8 mouse cellular contexts compared by ENCODE assay signal in the genomic region with DNA sequence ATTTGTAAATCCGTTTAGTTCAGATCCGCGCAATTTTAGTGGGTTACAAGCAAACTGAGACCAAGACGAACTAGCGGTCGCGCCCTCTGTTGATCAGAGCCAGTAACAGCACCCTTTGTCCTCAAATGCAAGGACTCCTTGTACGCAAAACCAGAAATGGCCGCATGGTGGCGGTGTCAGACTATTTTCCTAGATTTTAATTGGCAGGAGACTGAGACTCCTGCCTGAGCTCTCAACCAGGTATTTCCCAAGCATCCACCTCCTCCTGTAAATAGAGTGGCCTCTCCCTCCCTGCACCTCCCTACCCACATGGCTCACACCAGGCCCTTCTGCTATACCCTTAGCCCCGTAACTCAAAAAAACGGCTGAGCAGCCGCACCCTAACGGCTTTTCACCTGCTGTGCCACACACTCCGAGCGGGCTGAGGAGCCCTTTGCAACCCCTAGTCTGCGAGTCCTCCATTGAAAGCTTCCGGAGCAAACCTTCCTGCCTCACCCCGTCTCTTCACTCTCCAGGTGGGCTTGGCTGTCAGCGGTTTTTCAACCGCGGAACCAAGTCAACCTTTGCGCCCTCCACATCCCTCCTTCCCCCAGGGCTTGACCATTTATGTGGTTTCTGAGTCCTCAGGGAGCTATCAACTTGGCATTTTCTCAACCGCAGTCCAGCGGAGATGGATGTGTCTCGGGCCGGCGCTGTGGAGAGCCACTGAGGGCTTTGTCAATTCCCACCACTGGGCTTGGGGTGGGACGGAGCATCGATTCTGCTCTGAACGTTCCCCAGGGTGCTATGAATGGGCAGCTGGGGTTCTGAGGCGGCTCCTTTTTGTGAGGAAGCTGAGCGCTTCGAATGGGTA. TPM values are rescaled to one million over a fixed set of nuclear protein-coding genes. Genes with fewer than 3 reads are reported as not detected.
DNase-seq lines count a peak whose midpoint lies in the region; ATAC-seq and TF ChIP-seq lines count a peak whose summit lies in the region.

No protein-coding gene starts in this region.

- H3K36me3 ChIP-seq in E14TG2a.4 (ENCODE audit: insufficient read depth, low read length), result no peaks in the 10 kb centered on the region
- no peaks in the 10 kb centered on the region for H3K36me3 ChIP-seq in forebrain, embryonic 12.5 days (replicated peaks)
- H3K36me3 ChIP-seq in heart, embryonic 16.5 days (ENCODE audit: control insufficient read depth, insufficient read depth), result no peaks in the 10 kb centered on the region
- no peaks in the 10 kb centered on the region for H3K36me3 ChIP-seq in liver, embryonic 13.5 days
- no peaks in the 10 kb centered on the region for H3K36me3 ChIP-seq in neural tube, embryonic 11.5 days (ENCODE audit: control insufficient read depth, insufficient read depth, low read length)
- no peaks in the 10 kb centered on the region for H3K36me3 ChIP-seq in stomach, embryonic 16.5 days (ENCODE audit: control insufficient read depth, insufficient read depth, low read length)

- H3K4me3 ChIP-seq in E14TG2a.4 (replicated peaks; ENCODE audit: low read length), result peak overlapping the region; percentile 69
- H3K4me3 ChIP-seq in forebrain, embryonic 12.5 days (replicated peaks), result peak overlapping the region; percentile 32
- peak overlapping the region; percentile 16; the same call in 1 of the 2 replicates for H3K4me3 ChIP-seq in heart, embryonic 16.5 days (ENCODE audit: low read length)
- H3K4me3 ChIP-seq in liver, embryonic 13.5 days (replicated peaks), result peak overlapping the region; percentile 14; the same call in 1 of the 2 replicates
- 0 out of 2 replicates have a peak overlapping the region, but pooled peaks have one; percentile 8 for H3K4me3 ChIP-seq in neural tube, embryonic 11.5 days (ENCODE audit: low read depth, low read length)
- peak overlapping the region; percentile 17 for H3K4me3 ChIP-seq in stomach, embryonic 16.5 days (replicated peaks; ENCODE audit: low read length)

- ATAC-seq in forebrain, embryonic 12.5 days (ENCODE audit: low FRiP score), result peak; percentile 85
- ATAC-seq in heart, embryonic 16.5 days (replicated peaks; ENCODE audit: extremely low read depth, insufficient read depth, low FRiP score), result peak; percentile 38; the same call in 1 of the 2 replicates
- ATAC-seq in liver, embryonic 13.5 days (ENCODE audit: low read depth), result peak; percentile 46; the same call in 1 of the 2 replicates
- ATAC-seq in neural tube, embryonic 11.5 days (ENCODE audit: insufficient read depth, low FRiP score, low TSS enrichment), result peak; percentile 73
- peak; percentile 77 for ATAC-seq in stomach, embryonic 16.5 days (ENCODE audit: insufficient read depth, low FRiP score)

- peaks cover 35% of the 10 kb centered on the region for H3K4me1 ChIP-seq in E14TG2a.4 (replicated peaks; ENCODE audit: low read depth, low read length)
- H3K4me1 ChIP-seq in forebrain, embryonic 12.5 days, result peaks cover 7% of the 10 kb centered on the region
- H3K4me1 ChIP-seq in heart, embryonic 16.5 days (ENCODE audit: control insufficient read depth, insufficient read depth, low read length), result 0 out of 2 replicates have a peak, but pooled peaks cover 3% of the 10 kb centered on the region
- H3K4me1 ChIP-seq in liver, embryonic 13.5 days (replicated peaks), result peaks cover 5% of the 10 kb centered on the region; the same call in 1 of the 2 replicates
- H3K4me1 ChIP-seq in neural tube, embryonic 11.5 days (ENCODE audit: control insufficient read depth, insufficient read depth, low read length), result no peaks in the 10 kb centered on the region
- H3K4me1 ChIP-seq in stomach, embryonic 16.5 days (ENCODE audit: control insufficient read depth, insufficient read depth, low read length), result 0 out of 2 replicates have a peak, but pooled peaks cover 5% of the 10 kb centered on the region

- peak overlapping the region; percentile 48; the same call in 1 of the 2 replicates for H3K9ac ChIP-seq in forebrain, embryonic 12.5 days
- H3K9ac ChIP-seq in heart, embryonic 16.5 days (ENCODE audit: low read length), result no peak overlapping the region
- H3K9ac ChIP-seq in liver, embryonic 13.5 days, result no peak overlapping the region
- no peak overlapping the region for H3K9ac ChIP-seq in neural tube, embryonic 11.5 days (ENCODE audit: low read length)
- H3K9ac ChIP-seq in stomach, embryonic 16.5 days (ENCODE audit: low read length), result no peak overlapping the region; the same call in 1 of the 2 replicates

- H3K27me3 ChIP-seq in E14TG2a.4 (ENCODE audit: insufficient read depth, low read length), result peaks cover 23% of the 10 kb centered on the region
- H3K27me3 ChIP-seq in forebrain, embryonic 12.5 days, result peaks cover 40% of the 10 kb centered on the region
- peaks cover 23% of the 10 kb centered on the region for H3K27me3 ChIP-seq in heart, embryonic 16.5 days (ENCODE audit: control insufficient read depth, insufficient read depth, low read length)
- H3K27me3 ChIP-seq in liver, embryonic 13.5 days, result peaks cover 52% of the 10 kb centered on the region
- H3K27me3 ChIP-seq in neural tube, embryonic 11.5 days (ENCODE audit: control insufficient read depth, insufficient read depth, low read length), result peaks cover 4% of the 10 kb centered on the region; the same call in 1 of the 2 replicates
- H3K27me3 ChIP-seq in stomach, embryonic 16.5 days (ENCODE audit: control insufficient read depth, insufficient read depth, low read length), result no peaks in the 10 kb centered on the region; the same call in 1 of the 2 replicates

- 2% methylated on average over 34 of the region's 34 CpGs for WGBS in forebrain, embryonic 12.5 days
- WGBS in heart, embryonic 16.5 days, result 4% methylated on average over 34 of the region's 34 CpGs
- 4% methylated on average over 34 of the region's 34 CpGs for WGBS in liver, embryonic 13.5 days (ENCODE audit: insufficient replicate concordance)
- 2% methylated on average over 34 of the region's 34 CpGs for WGBS in neural tube, embryonic 11.5 days
- WGBS in stomach, embryonic 16.5 days, result 2% methylated on average over 34 of the region's 34 CpGs

- H3K9me3 ChIP-seq in E14TG2a.4 (ENCODE audit: low read length), result no peaks in the 10 kb centered on the region
- H3K9me3 ChIP-seq in forebrain, embryonic 12.5 days, result no peaks in the 10 kb centered on the region
- no peaks in the 10 kb centered on the region for H3K9me3 ChIP-seq in heart, embryonic 16.5 days (replicated peaks; ENCODE audit: control insufficient read depth, low read length)
- no peaks in the 10 kb centered on the region for H3K9me3 ChIP-seq in liver, embryonic 13.5 days (replicated peaks)
- no peaks in the 10 kb centered on the region for H3K9me3 ChIP-seq in neural tube, embryonic 11.5 days (ENCODE audit: control insufficient read depth, low read length)
- no peaks in the 10 kb centered on the region for H3K9me3 ChIP-seq in stomach, embryonic 16.5 days (replicated peaks; ENCODE audit: control insufficient read depth, low read length)

- peak; percentile 96 for TF ChIP-seq CTCF in E14TG2a.4 (conservative IDR thresholded peaks at IDR 0.05; ENCODE audit: low read length)

- H3K4me2 ChIP-seq in forebrain, embryonic 12.5 days, result peak overlapping the region; percentile 52
- H3K4me2 ChIP-seq in heart, embryonic 16.5 days (ENCODE audit: low read depth, low read length), result peak overlapping the region; percentile 46
- H3K4me2 ChIP-seq in liver, embryonic 13.5 days, result no peak overlapping the region
- peak overlapping the region; percentile 39 for H3K4me2 ChIP-seq in neural tube, embryonic 11.5 days (ENCODE audit: low read depth)
- H3K4me2 ChIP-seq in stomach, embryonic 16.5 days (ENCODE audit: low read depth, low read length), result peak overlapping the region; percentile 46

- peak; percentile 89 for DNase-seq in c-Kit-positive CD71-positive TER-119-positive erythroid progenitor cells, embryonic 14.5 days (ENCODE audit: low spot score)
- peak; percentile 89 to 98 for DNase-seq in kidney, postnatal 25 days
- peak; percentile 81 for DNase-seq in liver, embryonic 13.5 days
- DNase-seq in neural tube, embryonic 11.5 days (ENCODE audit: low spot score), result peak; percentile 97

- no peak overlapping the region for H3K27ac ChIP-seq in forebrain, embryonic 12.5 days
- no peak overlapping the region for H3K27ac ChIP-seq in heart, embryonic 16.5 days (ENCODE audit: low read length)
- no peak overlapping the region for H3K27ac ChIP-seq in liver, embryonic 13.5 days
- no peak overlapping the region for H3K27ac ChIP-seq in neural tube, embryonic 11.5 days (ENCODE audit: low read depth, low read length)
- H3K27ac ChIP-seq in stomach, embryonic 16.5 days (ENCODE audit: low read length), result no peak overlapping the region

RNA-seq across cellular contexts. Expression of gene Gm15517, which starts 1.8 kb away (rescaled TPM):
- polyA plus RNA-seq in forebrain, embryonic 12.5 days (2016; fragmentation: Nextera tagmentation; extraction: Ambion mirVana), result not detected in 2 replicates
- not detected in 2 replicates for polyA plus RNA-seq in heart, embryonic 16.5 days (2015; fragmentation: Nextera tagmentation; extraction: Ambion mirVana)
- polyA plus RNA-seq in liver, embryonic 13.5 days (2015; fragmentation: Nextera tagmentation; extraction: Ambion mirVana), result not detected in 2 replicates
- not detected in 2 replicates for polyA plus RNA-seq in neural tube, embryonic 11.5 days (2014; fragmentation: Nextera tagmentation; extraction: Ambion mirVana)
- not detected in 2 replicates for polyA plus RNA-seq in stomach, embryonic 16.5 days (2015; fragmentation: Nextera tagmentation; extraction: Ambion mirVana)

RNA-seq across cellular contexts. Expression of gene Acp4, which starts 5.8 kb away (rescaled TPM):
- polyA plus RNA-seq in forebrain, embryonic 12.5 days (2016; fragmentation: Nextera tagmentation; extraction: Ambion mirVana), result 0.11 and 0.17 TPM in 2 replicates
- not detected in 2 replicates for polyA plus RNA-seq in heart, embryonic 16.5 days (2015; fragmentation: Nextera tagmentation; extraction: Ambion mirVana)
- polyA plus RNA-seq in liver, embryonic 13.5 days (2015; fragmentation: Nextera tagmentation; extraction: Ambion mirVana), result not detected in 2 replicates
- not detected in 2 replicates for polyA plus RNA-seq in neural tube, embryonic 11.5 days (2014; fragmentation: Nextera tagmentation; extraction: Ambion mirVana)
- 0.27 TPM in 1 of 2 replicates, not detected in the other for polyA plus RNA-seq in stomach, embryonic 16.5 days (2015; fragmentation: Nextera tagmentation; extraction: Ambion mirVana)

RNA-seq across cellular contexts. Expression of gene 2410002F23Rik, which starts 16.5 kb away (rescaled TPM):
- polyA plus RNA-seq in forebrain, embryonic 12.5 days (2016; fragmentation: Nextera tagmentation; extraction: Ambion mirVana), result 195 and 203 TPM in 2 replicates
- polyA plus RNA-seq in heart, embryonic 16.5 days (2015; fragmentation: Nextera tagmentation; extraction: Ambion mirVana), result 73.1 and 78.4 TPM in 2 replicates
- 40.3 and 47.0 TPM in 2 replicates for polyA plus RNA-seq in liver, embryonic 13.5 days (2015; fragmentation: Nextera tagmentation; extraction: Ambion mirVana)
- 143 TPM in 2 replicates for polyA plus RNA-seq in neural tube, embryonic 11.5 days (2014; fragmentation: Nextera tagmentation; extraction: Ambion mirVana)
- 131 and 139 TPM in 2 replicates for polyA plus RNA-seq in stomach, embryonic 16.5 days (2015; fragmentation: Nextera tagmentation; extraction: Ambion mirVana)

RNA-seq across cellular contexts. Expression of gene 1700028J19Rik, which starts 16.5 kb away (rescaled TPM):
- 1.1 and 1.3 TPM in 2 replicates for polyA plus RNA-seq in forebrain, embryonic 12.5 days (2016; fragmentation: Nextera tagmentation; extraction: Ambion mirVana)
- 0.95 and 1.2 TPM in 2 replicates for polyA plus RNA-seq in heart, embryonic 16.5 days (2015; fragmentation: Nextera tagmentation; extraction: Ambion mirVana)
- polyA plus RNA-seq in liver, embryonic 13.5 days (2015; fragmentation: Nextera tagmentation; extraction: Ambion mirVana), result 1.3 and 1.6 TPM in 2 replicates
- polyA plus RNA-seq in neural tube, embryonic 11.5 days (2014; fragmentation: Nextera tagmentation; extraction: Ambion mirVana), result 1.1 and 1.2 TPM in 2 replicates
- 1.4 and 1.6 TPM in 2 replicates for polyA plus RNA-seq in stomach, embryonic 16.5 days (2015; fragmentation: Nextera tagmentation; extraction: Ambion mirVana)

RNA-seq across cellular contexts. Expression of gene Gm36864, which starts 27.0 kb away (rescaled TPM):
- polyA plus RNA-seq in forebrain, embryonic 12.5 days (2016; fragmentation: Nextera tagmentation; extraction: Ambion mirVana), result not detected in 2 replicates
- not detected in 2 replicates for polyA plus RNA-seq in heart, embryonic 16.5 days (2015; fragmentation: Nextera tagmentation; extraction: Ambion mirVana)
- polyA plus RNA-seq in liver, embryonic 13.5 days (2015; fragmentation: Nextera tagmentation; extraction: Ambion mirVana), result not detected in 2 replicates
- polyA plus RNA-seq in neural tube, embryonic 11.5 days (2014; fragmentation: Nextera tagmentation; extraction: Ambion mirVana), result not detected in 2 replicates
- polyA plus RNA-seq in stomach, embryonic 16.5 days (2015; fragmentation: Nextera tagmentation; extraction: Ambion mirVana), result 0.13 TPM in 1 of 2 replicates, not detected in the other

Comparison
In these comparisons a context has a peak if more than half of its experiments do, and no peak if none do; other contexts are left out.
1. H3K4me3 ChIP-seq: peak in every context shown above with its lines; median percentile 69 in E14TG2a.4; 32 in forebrain, embryonic 12.5 days; 17 in stomach, embryonic 16.5 days; 16 in heart, embryonic 16.5 days; 14 in liver, embryonic 13.5 days; 8 in neural tube, embryonic 11.5 days.